ENCODE assay signal across 18 mouse cellular contexts in genomic region chr1:82038171-82038570, GRCm38 (mm10).
"Had no signal": no experiment of that assay in that cellular context is flagged by ENCODE, and none has a peak within 500 bp of the region (broad histone marks: within the 10 kb centered on the region; RNA-seq: fewer than 3 reads in every experiment).

No protein-coding gene starts in this region.

- H3K4me1 ChIP-seq: liver, embryonic 15.5 days; midbrain, embryonic 12.5 days; neural tube, embryonic 13.5 days; neural tube, embryonic 15.5 days had no signal

- H3K4me2 ChIP-seq: liver, embryonic 15.5 days; lung, embryonic 15.5 days; midbrain, embryonic 12.5 days; neural tube, embryonic 13.5 days; neural tube, embryonic 15.5 days had no signal

- H3K9me3 ChIP-seq: liver, embryonic 15.5 days; lung, embryonic 15.5 days; midbrain, embryonic 10.5 days; midbrain, embryonic 12.5 days; neural tube, embryonic 13.5 days; neural tube, embryonic 15.5 days had no signal

- H3K4me3 ChIP-seq: liver, embryonic 15.5 days; lung, embryonic 15.5 days; midbrain, embryonic 10.5 days; midbrain, embryonic 12.5 days; myocyte; neural tube, embryonic 13.5 days; neural tube, embryonic 15.5 days had no signal

- ATAC-seq: liver, postnatal 0 days; midbrain, embryonic 16.5 days had no signal

- H3K36me3 ChIP-seq: liver, embryonic 15.5 days; lung, embryonic 15.5 days; midbrain, embryonic 10.5 days; midbrain, embryonic 12.5 days; neural tube, embryonic 13.5 days; neural tube, embryonic 15.5 days had no signal

- H3K27ac ChIP-seq: liver, embryonic 15.5 days; lung, embryonic 15.5 days; midbrain, embryonic 10.5 days; midbrain, embryonic 12.5 days; neural tube, embryonic 13.5 days; neural tube, embryonic 15.5 days had no signal

- H3K9ac ChIP-seq: liver, embryonic 15.5 days; liver, postnatal 0 days; lung, embryonic 15.5 days; midbrain, embryonic 12.5 days; neural tube, embryonic 13.5 days; neural tube, embryonic 15.5 days had no signal

- H3K27me3 ChIP-seq: liver, embryonic 15.5 days; lung, embryonic 15.5 days; midbrain, embryonic 12.5 days; neural tube, embryonic 13.5 days; neural tube, embryonic 15.5 days had no signal

- DNase-seq: liver, postnatal 0 days; lung, adult 2 months; lung, postnatal 10 days; lung, postnatal 4 days; midbrain, embryonic 14.5 days; right cerebral cortex, postnatal 14 days; spleen, adult 18-20 months; thymus, adult 18-20 months; thymus, postnatal 14 days; thymus, postnatal 36 days had no signal
